Comparison of ENCODE assay signal across 31 mouse cellular contexts in the genomic region with DNA sequence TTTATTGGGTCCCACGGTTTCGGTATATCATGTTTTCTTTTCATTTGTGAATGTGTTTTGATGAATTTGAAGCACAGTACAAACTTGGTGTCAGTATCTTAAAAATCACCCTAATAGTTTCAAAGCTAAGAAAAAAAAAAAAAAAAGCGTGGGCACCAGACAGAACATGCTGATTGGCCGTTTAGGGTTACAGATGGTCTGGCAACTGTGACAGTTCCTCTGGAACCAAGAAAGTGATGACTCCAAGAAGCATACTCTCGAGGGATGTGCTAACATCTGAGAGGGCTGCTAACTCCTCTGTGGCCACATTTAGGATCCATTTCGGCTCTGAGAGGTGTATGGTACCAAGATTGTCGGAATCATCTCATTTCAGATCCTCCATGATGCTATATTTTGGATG.
"Had no signal": no experiment of that assay in that cellular context is flagged by ENCODE, and none has a peak within 500 bp of the region (broad histone marks: within the 10 kb centered on the region; RNA-seq: fewer than 3 reads in every experiment).

No protein-coding gene starts in this region.

- H3K27ac ChIP-seq: heart, embryonic 13.5 days; heart, embryonic 15.5 days; hindbrain, embryonic 10.5 days; hindbrain, embryonic 12.5 days; hindbrain, embryonic 13.5 days; hindbrain, embryonic 14.5 days; hindbrain, embryonic 15.5 days; hindbrain, postnatal 0 days; intestine, embryonic 15.5 days; kidney, embryonic 15.5 days; kidney, postnatal 0 days; layer of hippocampus, adult 2 months; left cerebral cortex, adult 2 months had no signal

- H3K4me1 ChIP-seq: heart, embryonic 12.5 days; heart, embryonic 13.5 days; heart, embryonic 15.5 days; hindbrain, embryonic 12.5 days; hindbrain, embryonic 13.5 days; hindbrain, embryonic 15.5 days; intestine, embryonic 15.5 days; kidney, embryonic 15.5 days had no signal

- H3K27me3 ChIP-seq: heart, embryonic 12.5 days; heart, embryonic 13.5 days; heart, embryonic 15.5 days; hindbrain, embryonic 12.5 days; hindbrain, embryonic 13.5 days; hindbrain, embryonic 15.5 days; intestine, embryonic 15.5 days; kidney, embryonic 15.5 days had no signal

- DNase-seq: heart, postnatal 10 days; heart, postnatal 14 days; heart, postnatal 36 days; heart, postnatal 4 days; kidney, adult 11 months; kidney, adult 18-20 months; kidney, adult 2 months; kidney, adult 8-10 months; kidney, adult 9 months; kidney, postnatal 10 days; kidney, postnatal 14 days; kidney, postnatal 25 days; kidney, postnatal 36 days; kidney, postnatal 4 days; layer of hippocampus, adult 9-11 months; layer of hippocampus, postnatal 36 days had no signal

- H3K36me3 ChIP-seq: hindbrain, embryonic 15.5 days; intestine, embryonic 15.5 days had no signal

- H3K4me3 ChIP-seq: heart, embryonic 12.5 days; heart, embryonic 13.5 days; heart, embryonic 15.5 days; hindbrain, embryonic 10.5 days; hindbrain, embryonic 12.5 days; hindbrain, embryonic 13.5 days; hindbrain, embryonic 15.5 days; intestine, embryonic 15.5 days; kidney, embryonic 15.5 days; layer of hippocampus, adult 2 months; left cerebral cortex, adult 2 months had no signal

- H3K9ac ChIP-seq: heart, embryonic 12.5 days; heart, embryonic 13.5 days; heart, embryonic 15.5 days; hindbrain, embryonic 12.5 days; hindbrain, embryonic 13.5 days; hindbrain, embryonic 14.5 days; hindbrain, embryonic 15.5 days; intestine, embryonic 15.5 days; kidney, embryonic 15.5 days had no signal

- H3K4me2 ChIP-seq: heart, embryonic 11.5 days; heart, embryonic 12.5 days; heart, embryonic 13.5 days; heart, embryonic 15.5 days; hindbrain, embryonic 12.5 days; hindbrain, embryonic 13.5 days; hindbrain, embryonic 14.5 days; hindbrain, embryonic 15.5 days; intestine, embryonic 15.5 days; kidney, embryonic 15.5 days had no signal

- H3K9me3 ChIP-seq: heart, embryonic 12.5 days; heart, embryonic 13.5 days; heart, embryonic 15.5 days; hindbrain, embryonic 10.5 days; hindbrain, embryonic 12.5 days; hindbrain, embryonic 13.5 days; hindbrain, embryonic 15.5 days; intestine, embryonic 15.5 days; kidney, embryonic 15.5 days had no signal
